Mouse (Mus musculus): ENCODE data around the gene Map2.

DNA sequence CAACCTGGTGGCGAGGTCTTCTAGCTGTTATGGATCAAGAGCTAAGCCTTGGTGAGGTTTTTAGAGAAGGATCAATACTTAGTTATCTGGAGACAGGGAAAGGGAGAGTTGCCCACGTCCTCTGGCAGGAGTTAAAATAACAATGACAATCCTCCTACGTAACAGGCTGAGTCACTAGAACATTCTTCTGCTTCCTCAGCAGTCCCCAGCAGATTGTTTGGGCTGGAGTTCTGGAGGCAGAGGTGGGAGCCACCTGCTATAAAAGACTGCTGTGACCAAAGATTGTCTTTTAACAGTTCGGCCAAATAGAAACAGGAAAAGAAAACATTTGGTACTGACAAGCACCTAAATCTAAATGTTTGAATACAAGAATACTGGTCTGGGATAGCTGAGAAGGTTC lies 190.5 kb downstream of the Map2 start:
- TF ChIP-seq CTCF (IDR thresholded peaks at IDR 0.05; ENCODE audit: insufficient read depth, low read length) (no peak), POLR2A (IDR thresholded peaks at IDR 0.05; ENCODE audit: borderline replicate concordance, extremely low read depth, low read depth, low read length) (no peak)

All from lung, adult 2 months (tissue).